Mouse (Mus musculus): Measurements from ENCODE around the gene Kank2. TPM values are rescaled to one million over a fixed set of nuclear protein-coding genes. Genes with fewer than 3 reads are reported as not detected.

Kank2 gene
- polyA plus RNA-seq, 1 experiment from 2014 or later = 24.2 TPM

GRCm38 (mm10) chr9:21751347-21751746 lies 47.2 kb downstream of the Kank2 start:
- 0 out of 2 replicates have a peak overlapping the region, but pooled peaks have one; percentile 36 for H3K27ac ChIP-seq
- 84% methylated on average over 6 of the region's 6 CpGs for WGBS

DNA sequence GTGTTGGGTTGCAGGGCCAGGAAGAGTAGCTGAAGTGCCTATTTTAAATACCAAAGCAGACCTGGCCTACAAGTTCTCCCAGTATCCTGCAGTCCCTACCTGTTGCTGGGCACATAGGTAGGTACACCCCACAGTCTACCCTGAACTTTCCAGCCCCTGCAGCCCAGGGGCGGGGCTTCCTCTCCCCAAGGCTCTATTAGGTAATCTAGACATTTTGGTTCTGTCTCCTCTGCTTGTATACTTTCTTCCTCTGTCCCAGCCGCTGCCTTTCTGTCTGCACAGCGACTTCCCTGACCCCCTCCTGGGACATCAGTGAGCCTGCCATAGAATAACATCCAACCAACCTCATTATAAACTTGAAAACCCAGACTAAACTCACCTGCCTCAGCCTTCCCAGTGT lies 48.2 kb downstream of the Kank2 start:
- Histone ChIP-seq H3K36me3 (peaks cover 81% of the 10 kb centered on the region), H3K9me3 (replicated peaks) (no peaks in the 10 kb centered on the region), H3K27me3 (ENCODE audit: low read depth, poor library complexity, severe bottlenecking) (no peaks in the 10 kb centered on the region), H3K4me1 (peaks cover 15% of the 10 kb centered on the region), H3K4me3 (no peak overlapping the region), H3K27ac (no peak overlapping the region)
- DNase-seq (ENCODE audit: low spot score) = no peak
- WGBS = 84% methylated on average over 3 of the region's 3 CpGs

More at GRCm38 (mm10) chr9:21751347-21751746, 47.2 kb downstream of the Kank2 start:
- no peaks in the 10 kb centered on the region for H3K9me3 ChIP-seq (replicated peaks)
- no peaks in the 10 kb centered on the region for H3K27me3 ChIP-seq (ENCODE audit: low read depth, poor library complexity, severe bottlenecking)
- no peak for DNase-seq (ENCODE audit: low spot score)
- peaks cover 15% of the 10 kb centered on the region for H3K4me1 ChIP-seq
- H3K36me3 ChIP-seq = peaks cover 78% of the 10 kb centered on the region
- H3K4me3 ChIP-seq = no peak overlapping the region

DNA sequence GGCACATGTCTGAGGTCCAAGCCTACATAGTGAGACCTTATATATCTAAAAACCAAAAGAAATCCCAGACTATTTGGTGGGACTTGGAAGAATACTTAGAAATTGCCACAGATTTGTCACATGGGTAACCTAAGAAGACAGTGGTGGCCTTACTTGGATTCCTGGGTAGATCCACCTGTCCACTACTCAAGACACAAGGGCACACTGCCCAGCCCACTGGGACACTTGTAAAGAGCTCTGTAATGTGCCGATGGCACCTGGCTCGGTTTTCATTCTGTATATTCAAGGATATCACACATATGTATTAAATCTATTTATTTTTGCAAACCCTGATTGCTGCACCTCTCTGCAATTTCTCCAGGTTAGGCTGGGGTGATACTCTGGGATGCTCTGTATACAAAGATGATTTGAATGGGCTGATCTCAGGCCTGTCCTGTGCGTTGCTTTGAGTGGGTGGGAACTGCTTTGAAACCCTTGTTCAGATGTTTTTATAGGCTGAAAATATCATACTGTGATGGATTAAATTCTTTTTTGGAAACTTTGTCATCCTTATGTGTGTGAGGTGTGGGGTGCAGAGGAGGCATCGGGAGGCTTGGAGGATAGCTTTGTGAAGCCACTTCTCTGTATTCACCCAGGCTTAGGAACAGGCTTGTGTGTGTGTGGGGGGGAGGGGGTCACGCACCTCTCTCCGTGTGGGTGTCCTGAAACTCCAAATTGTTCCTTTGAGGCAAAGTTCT lies 49.0 kb downstream of the Kank2 start:
- H3K36me3 ChIP-seq = peaks cover 81% of the 10 kb centered on the region
- 91% methylated on average over 6 of the region's 6 CpGs for WGBS
- no peak overlapping the region for H3K4me3 ChIP-seq
- no peaks in the 10 kb centered on the region for H3K27me3 ChIP-seq (ENCODE audit: low read depth, poor library complexity, severe bottlenecking)
- H3K4me1 ChIP-seq = peaks cover 15% of the 10 kb centered on the region
- no peaks in the 10 kb centered on the region for H3K9me3 ChIP-seq (replicated peaks)
- DNase-seq (ENCODE audit: low spot score) = no peak
- H3K27ac ChIP-seq = no peak overlapping the region

DNA sequence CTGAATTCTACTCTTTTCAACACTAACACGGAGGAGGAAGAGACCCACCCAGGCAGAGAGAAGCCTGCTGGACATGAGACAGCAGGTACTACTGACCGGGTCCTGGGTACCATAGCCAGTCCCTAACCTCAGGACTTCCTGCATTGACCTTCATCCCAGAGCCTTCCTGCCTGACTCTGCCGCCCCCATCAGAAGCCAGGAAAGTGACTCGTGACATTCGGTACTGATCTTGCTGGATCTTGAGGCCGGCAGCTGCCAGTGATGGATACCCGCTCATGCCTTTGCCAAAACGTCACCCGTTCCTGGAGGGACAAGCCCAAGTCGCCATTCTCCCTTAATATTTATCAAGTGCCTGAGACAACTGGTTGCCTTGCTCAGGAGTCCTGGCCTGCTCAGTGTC lies 50.1 kb downstream of the Kank2 start:
- Histone ChIP-seq H3K4me3 (no peak overlapping the region), H3K27me3 (ENCODE audit: low read depth, poor library complexity, severe bottlenecking) (no peaks in the 10 kb centered on the region), H3K4me1 (peaks cover 15% of the 10 kb centered on the region), H3K36me3 (peaks cover 81% of the 10 kb centered on the region), H3K27ac (no peak overlapping the region), H3K9me3 (replicated peaks) (no peaks in the 10 kb centered on the region)
- no peak for DNase-seq (ENCODE audit: low spot score)
- WGBS = 85% methylated on average over 10 of the region's 10 CpGs

GRCm38 (mm10) chr9:21748033-21748432 lies 50.5 kb downstream of the Kank2 start:
- DNase-seq (ENCODE audit: low spot score) = no peak
- no peak overlapping the region for H3K4me3 ChIP-seq
- H3K36me3 ChIP-seq = peaks cover 83% of the 10 kb centered on the region
- no peaks in the 10 kb centered on the region for H3K9me3 ChIP-seq (replicated peaks)
- no peaks in the 10 kb centered on the region for H3K27me3 ChIP-seq (ENCODE audit: low read depth, poor library complexity, severe bottlenecking)
- H3K4me1 ChIP-seq = peaks cover 13% of the 10 kb centered on the region
- WGBS = 62% methylated on average over 7 of the region's 7 CpGs
- H3K27ac ChIP-seq = no peak overlapping the region

DNA sequence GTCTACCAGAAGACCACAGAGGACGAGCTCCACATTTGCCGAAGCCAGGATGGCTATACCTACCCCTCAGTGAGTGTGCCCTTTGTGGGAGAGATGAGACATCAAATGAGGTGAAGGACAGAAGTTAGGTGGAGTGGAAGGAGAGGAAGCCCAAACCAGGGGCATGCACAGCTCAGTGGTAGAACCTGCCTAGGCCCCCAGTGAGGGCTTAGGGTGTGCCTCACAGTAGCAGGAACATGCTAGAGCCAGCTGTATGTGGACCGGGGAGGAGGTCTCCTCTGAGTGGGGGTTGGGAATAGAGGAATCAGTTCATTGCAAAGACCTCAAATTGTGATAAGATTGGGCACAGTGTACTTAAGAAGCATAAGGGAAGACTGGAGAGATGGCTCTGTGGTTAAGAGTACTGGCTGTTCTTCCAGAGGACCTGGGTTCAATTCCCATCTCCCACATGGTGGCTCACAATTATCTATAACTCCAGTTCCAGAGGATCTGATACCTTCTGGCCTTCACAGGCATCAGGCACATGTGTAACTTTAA lies 51.2 kb downstream of the Kank2 start:
- H3K9me3 ChIP-seq (replicated peaks) = no peaks in the 10 kb centered on the region
- peaks cover 6% of the 10 kb centered on the region for H3K4me1 ChIP-seq
- H3K27ac ChIP-seq = no peak overlapping the region
- DNase-seq (ENCODE audit: low spot score) = no peak
- WGBS = 87% methylated on average over 3 of the region's 3 CpGs
- H3K4me3 ChIP-seq = no peak overlapping the region
- peaks cover 90% of the 10 kb centered on the region for H3K36me3 ChIP-seq
- no peaks in the 10 kb centered on the region for H3K27me3 ChIP-seq (ENCODE audit: low read depth, poor library complexity, severe bottlenecking)

DNA sequence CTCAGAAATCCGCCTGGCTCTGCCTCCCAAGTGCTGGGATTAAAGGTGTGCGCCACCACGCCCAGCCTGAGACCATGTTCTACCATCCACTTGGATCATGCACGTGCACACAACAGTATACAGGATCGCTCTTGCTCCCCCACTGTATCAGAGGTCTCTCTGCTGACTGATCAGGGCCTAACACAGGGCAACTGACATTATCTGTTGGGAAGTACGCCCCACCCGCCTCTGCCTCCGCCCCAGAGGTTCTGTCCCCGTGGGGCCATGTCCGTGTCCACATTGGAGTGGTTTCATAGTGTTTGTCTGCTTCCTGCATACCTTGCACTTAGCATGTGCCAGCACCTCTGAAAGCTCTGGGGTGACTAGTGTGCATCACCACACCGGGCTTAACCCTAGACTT lies 57.0 kb downstream of the Kank2 start:
- H3K27ac ChIP-seq = no peak overlapping the region
- H3K36me3 ChIP-seq = peaks cover 97% of the 10 kb centered on the region
- no peaks in the 10 kb centered on the region for H3K4me1 ChIP-seq
- no peak overlapping the region for H3K4me3 ChIP-seq
- H3K27me3 ChIP-seq (ENCODE audit: low read depth, poor library complexity, severe bottlenecking) = no peaks in the 10 kb centered on the region
- DNase-seq (ENCODE audit: low spot score) = no peak
- 97% methylated on average over 11 of the region's 11 CpGs for WGBS
- no peaks in the 10 kb centered on the region for H3K9me3 ChIP-seq (replicated peaks)

- H3K27me3 ChIP-seq (ENCODE audit: low read depth, poor library complexity, severe bottlenecking) = no peaks in the 10 kb centered on the region
- WGBS = 96% methylated on average over 14 of the region's 14 CpGs
- no peaks in the 10 kb centered on the region for H3K9me3 ChIP-seq (replicated peaks)
- H3K27ac ChIP-seq = no peak overlapping the region
- no peak for DNase-seq (ENCODE audit: low spot score)
- no peaks in the 10 kb centered on the region for H3K4me1 ChIP-seq
- no peak overlapping the region for H3K4me3 ChIP-seq
- peaks cover 97% of the 10 kb centered on the region for H3K36me3 ChIP-seq
Observed at GRCm38 (mm10) chr9:21740427-21740826, 58.1 kb downstream of the Kank2 start.

DNA sequence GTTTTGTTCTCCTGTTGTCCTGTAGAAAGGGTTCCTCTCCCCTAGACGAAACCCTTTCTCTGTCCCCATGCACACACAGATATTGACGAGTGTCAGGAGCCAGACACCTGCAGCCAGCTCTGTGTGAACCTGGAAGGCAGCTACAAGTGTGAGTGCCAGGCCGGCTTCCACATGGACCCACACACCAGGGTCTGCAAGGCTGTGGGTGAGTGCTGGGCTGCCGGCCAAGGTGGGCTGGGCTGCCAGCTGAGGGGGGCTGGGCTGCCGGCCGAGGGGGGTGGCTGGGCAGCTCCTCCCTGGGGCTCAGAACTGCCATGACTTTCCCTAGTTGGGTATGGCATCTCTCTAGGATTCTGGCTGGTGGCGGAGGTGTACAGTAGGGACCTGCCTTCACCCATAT lies 59.8 kb downstream of the Kank2 start:
- H3K4me1 ChIP-seq = no peaks in the 10 kb centered on the region
- H3K9me3 ChIP-seq (replicated peaks) = no peaks in the 10 kb centered on the region
- H3K4me3 ChIP-seq = no peak overlapping the region
- no peak for DNase-seq (ENCODE audit: low spot score)
- no peaks in the 10 kb centered on the region for H3K27me3 ChIP-seq (ENCODE audit: low read depth, poor library complexity, severe bottlenecking)
- 97% methylated on average over 7 of the region's 7 CpGs for WGBS
- peaks cover 97% of the 10 kb centered on the region for H3K36me3 ChIP-seq
- H3K27ac ChIP-seq = no peak overlapping the region

GRCm38 (mm10) chr9:21737188-21737587 lies 61.4 kb downstream of the Kank2 start:
- DNase-seq (ENCODE audit: low spot score) = no peak
- no peak overlapping the region for H3K4me3 ChIP-seq
- H3K4me1 ChIP-seq = no peaks in the 10 kb centered on the region
- H3K27me3 ChIP-seq (ENCODE audit: low read depth, poor library complexity, severe bottlenecking) = no peaks in the 10 kb centered on the region
- no peak overlapping the region for H3K27ac ChIP-seq
- H3K9me3 ChIP-seq (replicated peaks) = no peaks in the 10 kb centered on the region
- 96% methylated on average over 10 of the region's 10 CpGs for whole genome bisulfite sequencing
- peaks cover 99% of the 10 kb centered on the region for H3K36me3 ChIP-seq

- H3K27ac ChIP-seq = no peak overlapping the region
- H3K27me3 ChIP-seq (ENCODE audit: low read depth, poor library complexity, severe bottlenecking) = no peaks in the 10 kb centered on the region
- WGBS = 94% methylated on average over 3 of the region's 3 CpGs
Observed at GRCm38 (mm10) chr9:21736580-21736979, 62.0 kb downstream of the Kank2 start.

DNA sequence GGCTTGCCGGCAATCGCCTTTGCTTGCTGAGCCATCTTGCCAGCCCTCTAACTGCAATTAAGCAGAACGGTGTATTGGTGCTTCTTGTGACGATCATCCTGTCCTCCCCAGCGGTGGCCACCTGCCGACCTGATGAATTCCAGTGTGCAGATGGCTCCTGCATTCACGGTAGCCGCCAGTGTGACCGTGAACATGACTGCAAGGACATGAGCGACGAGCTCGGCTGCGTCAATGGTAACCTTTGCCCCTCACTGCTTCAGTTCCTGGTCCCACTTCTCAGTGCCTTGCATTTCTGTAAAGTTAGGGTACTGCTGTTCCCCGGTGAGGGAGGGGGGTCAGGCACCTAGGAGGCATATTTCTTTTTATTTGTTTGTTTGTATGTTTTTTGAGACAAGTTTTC lies 63.4 kb downstream of the Kank2 start:
- H3K27ac ChIP-seq = no peak overlapping the region
- H3K36me3 ChIP-seq = peaks cover 100% of the 10 kb centered on the region
- no peak overlapping the region for H3K4me3 ChIP-seq
- no peak for DNase-seq (ENCODE audit: low spot score)
- no peaks in the 10 kb centered on the region for H3K9me3 ChIP-seq (replicated peaks)
- WGBS = 94% methylated on average over 14 of the region's 14 CpGs
- no peaks in the 10 kb centered on the region for H3K27me3 ChIP-seq (ENCODE audit: low read depth, poor library complexity, severe bottlenecking)
- no peaks in the 10 kb centered on the region for H3K4me1 ChIP-seq

More at GRCm38 (mm10) chr9:21736580-21736979, 62.0 kb downstream of the Kank2 start:
- Histone ChIP-seq H3K9me3 (replicated peaks) (no peaks in the 10 kb centered on the region), H3K4me1 (no peaks in the 10 kb centered on the region), H3K36me3 (peaks cover 99% of the 10 kb centered on the region), H3K4me3 (no peak overlapping the region)
- no peak for DNase-seq (ENCODE audit: low spot score)

DNA sequence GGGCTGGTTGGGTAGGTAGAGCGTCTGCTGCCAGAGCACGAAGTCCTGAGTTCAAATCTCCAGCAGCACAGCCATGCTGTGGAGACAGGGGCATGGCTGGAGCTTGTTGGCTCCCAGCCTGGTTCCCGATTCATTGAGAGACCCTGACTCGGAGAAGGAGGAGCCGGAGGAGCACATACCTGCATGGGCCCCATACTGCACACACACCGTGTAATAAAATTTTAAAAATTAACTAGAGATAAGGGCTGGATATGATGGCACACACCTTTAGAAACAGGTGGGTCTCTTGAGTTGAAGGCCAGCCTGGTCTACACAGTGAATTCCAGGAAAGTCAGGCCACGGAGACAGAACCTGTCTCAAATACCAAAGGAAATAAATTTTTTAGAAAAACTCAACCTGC lies 64.6 kb downstream of the Kank2 start:
- DNase-seq (ENCODE audit: low spot score) = no peak
- Histone ChIP-seq H3K36me3 (peaks cover 99% of the 10 kb centered on the region), H3K9me3 (replicated peaks) (no peaks in the 10 kb centered on the region), H3K27ac (no peak overlapping the region), H3K27me3 (ENCODE audit: low read depth, poor library complexity, severe bottlenecking) (no peaks in the 10 kb centered on the region), H3K4me1 (no peaks in the 10 kb centered on the region), H3K4me3 (no peak overlapping the region)
- 97% methylated on average over 7 of the region's 7 CpGs for WGBS

Measured in limb, embryonic 10.5 days (tissue).